Mouse (Mus musculus): Measurements from ENCODE around the gene Gphn.

Gene Gphn

GRCm38 (mm10) chr12:78225707-78226518 lies at the start of gene Gphn:
Gene Gphn (plus strand): TSS chr12:78226379.
- DNase-seq (ENCODE audit: low read depth, low spot score): peak; percentile 97

GRCm38 (mm10) chr12:78181452-78181851 lies 44.7 kb upstream of the Gphn start:
- peak; percentile 64 for DNase-seq (ENCODE audit: low read depth, low spot score)

- DNase-seq (ENCODE audit: low read depth, low spot score): no peak
Observed at GRCm38 (mm10) chr12:78193942-78194341, 32.2 kb upstream of the Gphn start, which contains the start of gene Gm6657. Gene Gm6657 (plus strand): TSS chr12:78194242.

- no peak for DNase-seq (ENCODE audit: low read depth, low spot score)
Observed at GRCm38 (mm10) chr12:78195368-78195767, 30.8 kb upstream of the Gphn start.

GRCm38 (mm10) chr12:78203646-78204045 lies 22.5 kb upstream of the Gphn start:
- no peak for DNase-seq (ENCODE audit: low read depth, low spot score)

GRCm38 (mm10) chr12:78205915-78206570 lies 20.1 kb upstream of the Gphn start:
- DNase-seq (ENCODE audit: low read depth, low spot score): peak; percentile 75

- DNase-seq (ENCODE audit: low read depth, low spot score): no peak
Observed at GRCm38 (mm10) chr12:78206571-78206960, 19.6 kb upstream of the Gphn start.

GRCm38 (mm10) chr12:78209856-78210255 lies 16.3 kb upstream of the Gphn start:
- no peak for DNase-seq (ENCODE audit: low read depth, low spot score)

- DNase-seq (ENCODE audit: low read depth, low spot score): no peak
Observed at GRCm38 (mm10) chr12:78215490-78215889, 10.7 kb upstream of the Gphn start.

- no peak for DNase-seq (ENCODE audit: low read depth, low spot score)
Observed at GRCm38 (mm10) chr12:78219191-78219825, 6.9 kb upstream of the Gphn start.

GRCm38 (mm10) chr12:78226519-78226875 lies 318 bp downstream of the Gphn start:
- peak; percentile 95 for DNase-seq (ENCODE audit: low read depth, low spot score)

GRCm38 (mm10) chr12:78227021-78227932 lies 1.1 kb downstream of the Gphn start:
- DNase-seq (ENCODE audit: low read depth, low spot score): peak; percentile 58

- DNase-seq (ENCODE audit: low read depth, low spot score): no peak
Observed at GRCm38 (mm10) chr12:78228139-78228538, 2.0 kb downstream of the Gphn start.

- no peak for DNase-seq (ENCODE audit: low read depth, low spot score)
Observed at GRCm38 (mm10) chr12:78232560-78232959, 6.4 kb downstream of the Gphn start.

- DNase-seq (ENCODE audit: low read depth, low spot score): no peak
Observed at GRCm38 (mm10) chr12:78248366-78248765, 22.2 kb downstream of the Gphn start.

GRCm38 (mm10) chr12:78249151-78249550 lies 23.0 kb downstream of the Gphn start:
- DNase-seq (ENCODE audit: low read depth, low spot score): no peak

- DNase-seq (ENCODE audit: low read depth, low spot score): no peak
Observed at GRCm38 (mm10) chr12:78277386-78277785, 51.2 kb downstream of the Gphn start.

- DNase-seq (ENCODE audit: low read depth, low spot score): no peak
Observed at GRCm38 (mm10) chr12:78290384-78290783, 64.2 kb downstream of the Gphn start.

- DNase-seq (ENCODE audit: low read depth, low spot score): no peak
Observed at GRCm38 (mm10) chr12:78298824-78299398, 72.7 kb downstream of the Gphn start.

GRCm38 (mm10) chr12:78315106-78315505 lies 88.9 kb downstream of the Gphn start:
- DNase-seq (ENCODE audit: low read depth, low spot score): no peak

GRCm38 (mm10) chr12:78327946-78328345 lies 101.8 kb downstream of the Gphn start:
- peak; percentile 13 for DNase-seq (ENCODE audit: low read depth, low spot score)

All from ZHBTc4 (cell line).